Mouse (Mus musculus): ENCODE results near the gene Kalrn.

GRCm38 (mm10) chr16:34241936-34242729, 331.2 kb downstream of the Kalrn start:
- no peak for TF ChIP-seq TAL1 (IDR thresholded peaks at IDR 0.05; ENCODE audit: low read length)
- no peak for TF ChIP-seq GATA1 (IDR thresholded peaks at IDR 0.05; ENCODE audit: low read length)
